Mouse (Mus musculus): ENCODE data around the gene Sbk1.
"Not testable (repeated sequence)": the region's sequence is repeated elsewhere in the genome, so short reads cannot be mapped to it uniquely, and the experiment has no call there.

Sbk1 gene

DNA sequence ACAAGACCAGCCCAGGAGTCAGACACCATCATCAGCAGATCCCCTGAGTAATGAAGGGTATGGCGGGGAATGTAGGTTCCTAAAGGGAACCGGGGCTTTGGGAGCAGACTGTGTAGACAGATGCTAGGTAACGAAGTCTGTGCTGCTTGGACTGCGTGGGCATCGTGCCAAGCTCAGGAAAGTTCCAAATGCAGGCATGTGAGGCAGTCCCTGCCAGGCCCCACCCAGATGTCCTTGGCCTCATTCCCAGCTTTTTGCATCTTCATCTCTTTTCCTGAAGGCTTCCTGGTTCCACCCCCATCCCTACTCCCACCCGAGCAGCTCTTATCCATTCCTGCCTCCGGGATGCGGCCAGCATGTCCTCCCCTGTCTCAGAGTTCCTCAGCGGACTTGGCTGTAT is 6.5 kb upstream of the Sbk1 start:
- DNase-seq = peak; percentile 66 to 69

DNA sequence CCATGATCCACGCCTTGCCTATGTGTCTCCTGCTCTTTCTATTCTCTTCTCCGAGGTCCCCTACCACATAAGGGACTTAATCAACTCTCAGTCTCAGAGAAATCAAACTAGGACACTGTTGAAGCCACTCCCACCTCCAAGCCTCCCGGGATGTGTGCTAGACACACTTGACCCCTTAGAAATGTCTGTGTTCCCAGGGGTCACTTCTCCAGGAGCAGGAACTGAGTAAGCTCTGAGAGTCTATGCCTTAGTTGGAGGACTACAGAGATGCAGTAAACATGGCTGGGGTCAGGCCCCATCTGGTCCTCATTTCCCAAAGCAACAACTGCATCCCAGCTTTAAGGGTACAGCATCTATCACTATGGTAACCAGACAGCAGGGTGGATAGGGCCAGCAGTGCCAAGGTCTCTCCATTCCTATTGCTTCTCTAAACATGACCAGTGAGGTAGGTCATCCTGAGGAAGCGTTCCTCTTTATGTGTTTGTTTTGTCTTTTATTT is 6.0 kb upstream of the Sbk1 start:
- no peak for DNase-seq

DNA sequence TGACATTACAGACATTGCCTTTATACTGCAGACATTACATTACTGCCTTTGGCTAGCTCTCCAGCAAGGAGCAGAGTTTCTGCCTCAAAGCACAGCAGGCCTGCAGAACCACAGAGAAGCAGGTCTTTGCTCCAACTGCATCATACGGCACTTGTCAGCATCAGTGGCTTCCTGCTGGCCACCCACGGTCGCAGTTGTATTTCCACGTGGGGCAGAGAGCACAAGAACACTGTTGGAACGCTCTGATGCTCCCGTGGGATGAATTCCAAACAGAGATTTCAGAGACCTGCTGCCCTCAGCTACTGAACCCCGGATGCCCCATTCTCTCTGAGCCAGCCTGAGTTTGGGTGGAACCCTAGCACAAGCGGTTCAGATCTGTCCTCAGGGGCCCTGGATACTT is 4.8 kb upstream of the Sbk1 start:
- DNase-seq = peak in 1 of 2 experiments; percentile 37

DNA sequence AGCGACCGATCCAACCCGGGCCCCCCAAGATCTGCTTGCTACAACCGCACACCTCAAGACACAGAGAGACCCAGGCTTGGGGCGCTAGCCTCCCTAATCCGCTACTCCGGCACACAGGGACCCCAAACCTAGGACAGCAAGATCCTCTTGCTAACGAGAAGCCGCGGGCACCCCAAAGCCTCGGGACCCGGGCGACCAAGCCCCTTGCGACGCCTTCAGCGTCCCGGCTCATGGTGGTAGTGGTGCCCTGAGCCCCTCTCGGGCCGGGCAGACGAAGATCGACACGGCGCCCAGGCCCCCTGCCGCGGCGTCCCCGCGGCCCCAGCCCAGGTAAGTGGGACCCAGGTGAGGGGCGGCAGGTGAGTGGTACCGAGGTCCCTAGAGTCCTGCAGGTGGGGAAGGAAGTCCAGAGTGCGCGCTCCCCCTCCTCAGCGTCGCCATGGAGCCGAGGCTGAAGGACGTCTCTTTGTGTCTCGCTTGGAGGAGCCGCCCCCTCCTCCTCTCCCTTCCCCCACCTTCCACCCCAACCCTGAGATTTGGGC is 422 bp downstream of the Sbk1 start:
- no peak for DNase-seq

DNA sequence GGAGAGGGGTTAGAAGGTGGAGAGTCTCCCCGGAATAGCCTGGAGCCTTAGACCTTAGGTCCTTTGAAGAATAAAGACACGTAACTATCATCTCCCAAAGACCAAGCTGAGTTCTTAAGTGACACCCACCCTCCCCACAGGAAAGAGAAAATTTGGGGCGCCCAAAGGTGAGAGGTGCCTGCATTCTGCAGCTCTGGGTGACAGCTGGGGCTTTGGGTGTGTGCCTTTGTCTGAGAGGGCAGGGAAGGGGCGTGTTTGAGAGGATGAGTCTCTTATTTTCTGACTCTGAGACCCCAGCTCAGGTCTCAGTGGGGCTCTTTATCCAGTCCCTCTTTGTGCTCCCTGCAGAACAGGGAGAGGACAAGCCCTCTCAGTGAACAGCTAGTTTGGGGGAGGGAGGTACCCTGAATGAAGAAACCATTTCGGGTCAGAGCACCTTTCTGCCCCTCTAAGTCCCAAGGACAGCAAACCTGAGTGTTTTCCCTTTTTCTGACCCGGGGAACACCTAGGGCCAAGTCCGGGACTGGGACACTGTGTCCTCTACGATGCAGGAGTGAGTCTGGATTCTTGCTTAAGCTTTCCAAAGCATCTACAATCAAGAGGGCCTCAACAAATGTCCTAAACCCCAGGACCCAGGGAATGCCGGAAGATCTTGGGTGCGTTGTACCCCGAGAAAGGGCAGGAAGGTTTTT is 1.1 kb downstream of the Sbk1 start:
- peak in 1 of 2 experiments; percentile 26 for DNase-seq

DNA sequence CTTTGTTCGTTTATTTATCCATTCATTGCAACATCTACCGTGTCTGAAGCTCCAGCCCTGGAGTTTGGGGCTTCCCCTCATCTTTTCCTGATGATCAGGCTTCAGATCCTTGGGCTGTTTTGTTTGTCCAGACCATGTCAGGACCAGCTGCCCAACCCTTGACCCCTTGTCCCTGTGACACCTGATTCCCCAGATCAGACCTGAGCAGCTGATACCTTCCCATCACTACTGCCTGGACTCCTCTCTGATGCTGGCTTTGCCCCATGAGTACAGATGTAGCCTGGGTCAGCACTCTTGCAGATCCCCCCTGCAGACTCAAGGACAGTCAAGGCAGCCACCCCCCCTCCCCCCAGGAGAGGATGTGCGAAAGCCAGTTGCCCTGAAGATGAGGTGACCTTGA is 1.7 kb downstream of the Sbk1 start:
- DNase-seq = no peak

DNA sequence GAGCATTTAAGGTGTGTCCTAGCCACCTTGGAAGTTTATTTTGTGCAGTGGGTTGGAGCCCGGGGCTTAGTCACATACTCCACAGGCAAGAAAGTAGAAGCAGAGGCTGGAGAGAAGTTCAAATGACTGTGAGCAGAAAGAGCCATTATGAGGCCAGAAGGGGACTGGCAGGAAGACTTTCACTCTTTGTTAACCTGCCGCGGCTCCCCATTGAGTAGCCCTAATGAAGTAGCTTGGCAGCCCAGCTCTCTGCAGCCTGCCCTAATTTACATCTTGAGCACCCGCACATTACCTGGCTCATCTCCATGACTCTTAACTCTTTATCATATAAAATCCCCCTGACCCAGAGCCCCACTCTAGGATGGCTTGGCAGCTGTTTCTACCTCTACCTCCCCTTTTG is 2.2 kb downstream of the Sbk1 start:
- DNase-seq = peak; percentile 47 to 61

DNA sequence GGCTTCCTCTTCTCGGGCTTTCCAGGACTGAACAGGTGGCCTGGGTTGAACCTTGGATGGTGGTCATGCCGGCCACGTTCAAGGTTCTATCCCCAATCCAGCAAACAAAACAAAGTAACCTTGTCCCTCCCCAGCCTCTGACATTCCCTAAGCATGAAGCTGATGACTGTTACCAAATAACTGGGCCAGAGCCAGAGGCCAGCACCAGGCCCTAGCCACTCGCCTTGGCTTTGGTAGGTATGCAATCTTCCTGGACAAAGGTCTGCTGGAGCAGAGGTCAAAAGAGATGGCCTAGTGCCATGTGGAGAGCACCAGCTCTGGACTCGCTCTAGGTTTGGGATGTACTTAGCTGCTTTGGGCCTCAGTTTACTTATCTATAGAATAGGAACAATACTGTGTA is 3.3 kb downstream of the Sbk1 start:
- DNase-seq = peak in 1 of 2 experiments; percentile 28

DNA sequence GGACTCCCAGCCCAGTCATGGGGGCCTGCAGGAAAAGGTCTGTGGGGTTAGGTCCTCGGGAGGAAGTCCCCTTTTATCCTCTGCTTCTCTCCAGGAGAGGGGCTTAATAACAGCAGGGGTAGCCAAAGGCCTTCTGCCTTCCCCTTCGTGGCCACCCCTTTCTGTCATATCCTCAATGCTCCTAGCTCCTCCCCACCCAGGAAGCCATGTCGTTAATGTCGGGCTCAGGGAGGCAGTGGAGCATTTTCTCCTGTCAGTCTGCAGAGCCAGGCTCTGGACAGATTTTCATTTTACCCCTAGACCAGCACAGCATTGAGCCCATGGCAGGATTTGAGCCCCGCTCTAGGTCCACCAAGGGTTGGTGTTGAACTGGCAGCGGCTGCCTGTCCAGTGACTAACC is 3.9 kb downstream of the Sbk1 start:
- peak in 1 of 2 experiments; percentile 11 for DNase-seq

GRCm38 (mm10) chr7:126277536-126278295 is 5.3 kb downstream of the Sbk1 start:
- DNase-seq = peak in 1 of 2 experiments; percentile 43

DNA sequence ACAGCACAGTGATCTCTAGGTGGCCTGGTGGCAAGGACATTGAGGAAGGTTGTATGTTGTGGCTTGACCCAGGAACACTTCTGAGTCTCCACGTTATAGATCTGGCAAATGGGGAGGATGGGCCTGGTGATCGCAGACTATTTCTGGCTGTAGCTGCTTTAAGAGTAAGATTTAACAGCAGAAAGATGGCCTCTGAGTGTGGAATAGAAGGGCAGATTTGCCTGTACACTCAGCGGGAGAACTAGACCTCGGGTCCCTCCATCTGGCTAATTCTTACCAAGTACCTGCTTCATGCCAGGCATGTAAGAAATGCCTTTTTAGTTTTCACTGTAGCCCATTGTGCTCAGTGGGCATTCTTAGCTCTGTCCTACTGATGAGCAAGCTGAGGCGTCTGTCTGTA is 6.4 kb downstream of the Sbk1 start:
- peak in 1 of 2 experiments; percentile 50 for DNase-seq

GRCm38 (mm10) chr7:126279774-126280482 is 7.5 kb downstream of the Sbk1 start:
- DNase-seq = no peak

DNA sequence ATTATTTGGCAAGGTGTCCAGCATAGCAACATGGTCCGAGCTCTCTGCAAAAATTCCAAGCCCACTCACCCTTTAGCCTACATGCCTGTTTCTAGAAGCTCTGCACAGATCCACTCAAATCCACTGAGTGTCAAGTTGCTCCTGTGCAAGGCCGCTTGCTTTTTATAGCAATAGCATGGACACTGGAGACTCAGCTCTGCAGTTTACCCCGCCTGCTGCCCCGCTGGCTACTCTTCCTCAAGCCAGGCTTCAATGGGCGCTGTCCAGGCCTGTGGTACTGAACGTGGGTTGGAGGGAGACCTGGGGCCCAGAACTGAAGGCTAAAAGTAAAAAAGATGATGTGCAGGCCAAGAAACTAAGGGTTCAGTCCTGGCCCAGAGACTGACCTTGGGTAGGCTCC is 8.3 kb downstream of the Sbk1 start:
- no peak for DNase-seq

- DNase-seq = no peak
These were observed 9.7 kb downstream of the Sbk1 start for GRCm38 (mm10) chr7:126281876-126282682.

GRCm38 (mm10) chr7:126282683-126282990 is 10.2 kb downstream of the Sbk1 start:
- not testable (repeated sequence) for DNase-seq

- DNase-seq = no peak
These were observed 11.6 kb downstream of the Sbk1 start for GRCm38 (mm10) chr7:126284021-126284420.

DNA sequence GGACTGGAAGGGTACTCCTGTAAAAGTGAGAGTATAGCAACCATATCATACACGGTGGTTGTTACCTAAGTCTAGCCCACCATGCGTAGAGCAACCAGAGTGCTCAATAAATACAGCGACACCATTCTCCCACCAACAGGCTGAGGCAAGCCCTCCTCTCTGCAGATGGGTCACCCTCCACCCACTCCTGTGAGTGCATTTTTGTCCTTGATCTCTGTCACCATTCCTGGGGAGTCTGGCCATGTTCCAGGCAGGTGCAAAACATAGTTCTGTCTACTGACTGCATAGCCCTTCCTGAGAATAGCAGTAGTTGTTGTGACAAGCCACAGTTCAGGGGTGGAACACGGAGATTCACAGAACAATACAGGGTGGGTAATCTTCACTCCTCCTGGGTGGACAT is 12.0 kb downstream of the Sbk1 start:
- no peak for DNase-seq

GRCm38 (mm10) chr7:126284865-126285264 is 12.4 kb downstream of the Sbk1 start:
- peak in 1 of 2 experiments; percentile 48 for DNase-seq

- no peak for DNase-seq
These were observed 13.1 kb downstream of the Sbk1 start for GRCm38 (mm10) chr7:126285293-126286211.

DNA sequence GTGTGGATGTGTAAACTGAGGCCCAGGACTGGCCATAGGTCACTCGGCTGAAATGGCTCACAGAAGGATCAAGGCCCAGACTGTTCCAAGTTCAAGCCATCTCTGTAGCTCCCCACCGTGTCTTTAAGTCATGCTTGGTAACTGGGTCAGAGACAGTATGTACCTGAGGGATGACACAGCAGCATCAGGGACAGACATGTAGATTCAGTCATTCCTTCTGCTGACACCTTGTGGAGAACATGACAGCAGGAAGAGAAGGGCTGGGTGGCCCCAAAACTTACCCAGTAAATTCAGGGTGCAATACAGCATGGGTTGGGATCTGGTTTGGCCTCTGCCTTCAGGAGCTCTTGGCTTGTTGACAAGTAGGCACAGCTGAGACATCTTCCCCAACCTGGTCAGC is 13.9 kb downstream of the Sbk1 start:
- no peak for DNase-seq

GRCm38 (mm10) chr7:126287493-126288103 is 15.2 kb downstream of the Sbk1 start:
- DNase-seq = peak; percentile 68 to 69
